Mouse (Mus musculus): ENCODE measurements at regions not wholly inside any gene's neighbourhood (a gene's known extent, or its start where the extent isn't known, plus 50 kb on each side); places are given as distances from the start of the nearest gene placed in this dataset.

- peak; percentile 14 for DNase-seq
Observed at GRCm38 (mm10) chr16:55636667-55637450, 201.8 kb downstream of the Nfkbiz start.

DNA sequence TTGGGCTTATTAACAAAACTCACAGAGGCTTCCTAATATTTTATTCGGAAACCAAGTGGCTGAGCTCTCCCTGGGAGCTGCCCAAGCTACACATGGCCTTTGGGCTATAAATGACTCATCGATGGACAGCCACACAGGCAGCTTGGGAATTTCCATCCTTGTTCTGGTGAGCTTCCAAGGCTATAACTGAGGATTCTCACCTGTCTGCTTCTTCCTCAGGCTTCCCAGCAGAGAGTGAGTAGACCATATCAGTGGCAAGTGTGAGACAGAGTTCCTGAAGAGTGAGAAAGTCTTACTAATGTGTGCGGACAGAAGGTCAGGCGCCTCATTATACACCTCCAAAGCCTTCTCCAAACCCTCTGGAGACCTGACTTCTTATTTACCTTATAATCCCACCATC, 202.5 kb downstream of the Nfkbiz start:
- no peak for DNase-seq

- no peak for DNase-seq
Observed at GRCm38 (mm10) chr16:55634691-55635090, 204.0 kb downstream of the Nfkbiz start.

DNA sequence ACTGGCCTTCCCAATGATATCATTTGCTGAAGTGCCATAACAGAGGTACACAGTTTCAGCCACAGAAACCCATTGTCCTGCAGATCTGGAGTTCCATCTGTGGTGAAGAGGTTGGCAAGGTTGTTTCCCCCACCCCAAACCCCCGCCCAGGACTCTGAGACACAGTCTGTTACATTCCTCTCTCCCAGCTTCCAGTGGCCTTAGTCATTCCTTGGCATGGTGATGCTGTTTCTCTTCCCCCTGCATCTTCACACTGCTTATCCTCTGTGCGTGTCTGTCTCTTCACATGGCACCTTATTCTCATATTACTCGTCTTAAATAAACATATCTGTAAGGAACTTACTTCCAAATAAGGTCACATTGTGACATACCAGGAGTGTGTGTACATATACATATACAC, 206.5 kb downstream of the Nfkbiz start:
- no peak for DNase-seq

GRCm38 (mm10) chr16:55631637-55632036, 207.1 kb downstream of the Nfkbiz start:
- no peak for DNase-seq

- DNase-seq = no peak
Observed at GRCm38 (mm10) chr16:55631048-55631447, 207.7 kb downstream of the Nfkbiz start.

DNA sequence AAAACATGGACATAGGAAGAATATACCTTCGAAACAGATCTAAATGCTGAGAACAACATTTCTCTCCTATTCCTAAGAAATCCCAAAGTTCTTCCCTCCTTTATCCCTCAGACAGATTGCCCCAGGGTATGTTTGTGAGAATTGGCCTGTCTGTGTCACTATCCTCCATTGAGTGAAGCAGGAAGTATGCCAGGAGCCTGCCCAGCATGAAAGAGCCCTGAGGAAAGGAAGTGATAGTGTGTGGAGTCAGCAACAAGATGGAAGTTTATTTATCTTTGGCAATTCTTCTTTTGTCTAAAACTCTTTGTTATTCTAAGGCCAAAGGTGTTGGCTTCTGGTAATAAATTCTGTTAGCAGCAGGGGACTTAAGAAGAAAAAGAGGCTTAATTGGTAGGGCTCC, 211.2 kb downstream of the Nfkbiz start:
- DNase-seq = no peak

GRCm38 (mm10) chr16:55623422-55623821, 215.3 kb downstream of the Nfkbiz start:
- DNase-seq = no peak

DNA sequence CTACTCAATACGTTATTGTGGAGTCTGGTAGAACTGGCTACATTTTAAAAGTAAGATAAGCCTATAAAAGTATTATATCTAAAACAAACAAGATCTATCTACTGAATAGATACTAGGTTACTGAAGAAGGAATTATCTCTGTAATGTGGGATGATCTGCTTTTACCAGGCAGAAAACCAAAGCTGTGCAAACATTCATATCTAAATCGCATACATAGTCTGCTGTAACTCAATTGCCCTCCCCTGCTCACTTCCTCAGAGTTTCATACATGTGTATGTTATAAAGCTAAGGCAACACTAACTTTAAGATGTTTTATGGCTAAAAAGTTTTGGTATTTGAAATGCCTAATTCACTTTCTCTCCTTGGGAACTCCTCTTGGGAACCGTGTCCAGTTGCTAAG, 219.0 kb downstream of the Nfkbiz start:
- DNase-seq = no peak

- no peak for DNase-seq
Observed at GRCm38 (mm10) chr16:55617958-55618357, 220.7 kb downstream of the Nfkbiz start.

DNA sequence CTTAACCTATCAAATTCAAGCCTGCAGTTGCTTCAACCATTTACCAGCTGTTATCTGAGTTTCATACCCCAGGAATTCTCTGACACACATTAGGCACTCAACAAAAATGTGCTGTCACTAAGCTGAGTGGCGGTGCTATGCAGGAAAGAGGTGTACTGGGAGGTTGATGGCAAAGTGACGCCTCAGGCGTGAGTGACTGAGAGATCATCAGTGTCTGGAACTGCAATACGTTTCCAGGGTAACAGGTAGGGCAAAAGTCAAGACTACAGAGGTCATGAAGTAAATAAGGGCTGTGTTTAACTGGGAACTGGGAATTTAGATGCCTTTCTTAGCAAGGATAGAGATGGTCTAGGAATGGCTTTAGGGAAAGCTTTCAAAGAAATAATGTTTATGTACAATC, 221.2 kb downstream of the Nfkbiz start:
- no peak for DNase-seq

- no peak for DNase-seq
Observed at GRCm38 (mm10) chr16:55616408-55617120, 222.1 kb downstream of the Nfkbiz start.

GRCm38 (mm10) chr16:55612873-55613272, 225.8 kb downstream of the Nfkbiz start:
- peak; percentile 59 for DNase-seq

GRCm38 (mm10) chr16:55612001-55612400, 226.7 kb downstream of the Nfkbiz start:
- DNase-seq = no peak

GRCm38 (mm10) chr16:55611172-55611571, 227.5 kb downstream of the Nfkbiz start:
- DNase-seq = no peak

DNA sequence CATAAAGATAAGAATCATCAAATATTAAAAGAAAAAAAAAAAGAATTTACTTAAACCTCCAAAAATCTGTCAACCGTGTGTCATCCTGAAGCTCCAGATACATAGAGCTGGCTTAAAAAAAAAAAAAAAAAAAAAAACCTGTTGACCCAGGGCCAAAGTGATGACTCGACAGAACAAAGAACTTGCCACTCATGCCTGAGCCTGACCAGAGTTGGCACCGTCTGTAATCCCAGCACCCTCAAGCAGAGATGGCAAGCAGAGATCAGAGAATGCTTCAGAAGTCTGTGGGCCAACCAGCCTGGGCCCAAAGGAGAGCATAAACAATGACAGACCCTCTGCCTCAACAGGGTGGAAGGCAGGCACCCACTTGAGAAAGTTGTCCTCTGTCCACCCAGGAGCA, 230.3 kb downstream of the Nfkbiz start:
- DNase-seq = no peak

- DNase-seq = no peak
Observed at GRCm38 (mm10) chr16:55606447-55607239, 232.1 kb downstream of the Nfkbiz start.

GRCm38 (mm10) chr16:55603611-55604010, 235.1 kb downstream of the Nfkbiz start:
- peak; percentile 27 for DNase-seq

- DNase-seq = no peak
Observed at GRCm38 (mm10) chr16:55589382-55589956, 249.2 kb downstream of the Nfkbiz start.

DNA sequence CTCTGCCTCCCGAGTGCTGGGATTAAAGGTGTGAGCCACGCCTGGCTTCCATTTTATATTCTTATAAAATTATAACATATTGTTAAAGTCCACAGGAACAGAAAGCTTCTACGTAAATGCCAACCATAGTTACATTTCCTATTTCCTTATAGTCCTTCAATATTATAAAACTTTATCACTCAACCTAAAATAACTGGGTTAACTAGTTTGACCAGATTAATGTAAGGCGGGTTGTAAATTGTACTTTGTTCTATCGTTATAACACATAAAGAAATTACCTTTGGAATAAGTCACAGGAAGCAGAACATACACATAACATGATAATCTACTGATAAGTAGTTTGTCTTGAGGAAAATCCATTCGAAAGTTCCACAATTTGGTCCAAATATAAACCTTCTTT, 251.6 kb downstream of the Nfkbiz start:
- DNase-seq = no peak

DNA sequence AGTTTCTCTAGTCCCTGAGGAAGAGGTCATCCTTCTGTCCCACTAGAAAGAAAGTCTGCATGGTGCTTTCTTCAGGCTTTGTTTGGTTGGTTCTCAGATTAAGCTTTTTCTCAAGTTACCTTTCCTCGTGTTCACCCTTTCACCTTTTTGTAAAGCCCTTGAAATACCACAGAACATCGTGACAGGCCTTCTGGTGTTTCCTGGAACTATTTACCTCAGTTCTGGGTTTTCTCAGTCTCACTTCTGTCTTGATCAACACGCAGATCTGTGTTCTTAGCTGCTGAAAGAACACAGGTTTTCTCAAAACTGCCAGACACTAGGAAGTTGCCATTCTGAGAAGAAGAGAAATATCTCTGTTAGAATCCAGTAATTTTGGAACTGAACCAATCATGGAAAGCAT, 255.8 kb downstream of the Nfkbiz start:
- no peak for DNase-seq

DNA sequence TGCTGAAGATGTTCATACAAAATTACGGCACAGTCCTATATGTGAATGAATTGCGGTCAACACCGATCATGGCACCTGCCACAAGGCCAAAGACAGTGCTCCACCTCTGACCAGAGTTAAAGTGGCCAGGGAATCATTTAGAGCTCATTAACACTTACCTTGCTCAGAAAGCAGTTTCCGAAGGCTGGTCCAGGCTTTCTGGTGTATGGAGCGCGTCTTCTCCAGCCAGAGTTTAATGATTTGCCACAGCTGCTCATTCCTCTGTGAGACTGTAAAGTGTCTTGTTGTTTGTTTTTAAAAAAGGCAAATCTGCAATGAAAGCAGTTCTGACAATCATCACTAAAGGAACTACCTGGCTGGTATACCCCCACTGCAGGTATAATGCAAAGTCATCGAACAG, 256.7 kb downstream of the Nfkbiz start:
- peak; percentile 31 for DNase-seq

DNA sequence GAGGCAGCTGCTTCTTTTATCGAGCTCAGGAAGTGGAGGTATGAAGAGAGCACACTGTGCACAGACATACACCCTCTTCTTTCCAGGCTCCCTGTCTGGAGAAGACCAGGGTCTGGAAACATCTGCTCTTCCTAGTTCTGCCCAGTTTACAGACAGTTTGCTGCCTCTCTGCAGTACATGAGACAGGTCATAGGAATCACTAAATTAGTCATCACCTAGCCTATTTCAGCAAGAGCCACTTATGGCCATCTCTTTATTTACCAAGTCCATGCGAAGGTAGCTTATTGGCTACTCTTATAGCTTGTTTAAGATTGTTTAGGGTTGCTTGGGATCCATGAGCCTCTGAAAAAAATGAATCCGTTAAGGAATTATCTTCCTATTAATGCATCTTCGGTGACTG, 257.9 kb downstream of the Nfkbiz start:
- DNase-seq = no peak

Data from kidney, postnatal 14 days (tissue).